Mouse (Mus musculus): ENCODE data around the gene Fignl2. TPM values are rescaled to one million over a fixed set of nuclear protein-coding genes. Genes with fewer than 3 reads are reported as not detected.

Fignl2 gene
- 0.03 and 0.06 TPM in 2 replicates for polyA plus RNA-seq (2012)

DNA sequence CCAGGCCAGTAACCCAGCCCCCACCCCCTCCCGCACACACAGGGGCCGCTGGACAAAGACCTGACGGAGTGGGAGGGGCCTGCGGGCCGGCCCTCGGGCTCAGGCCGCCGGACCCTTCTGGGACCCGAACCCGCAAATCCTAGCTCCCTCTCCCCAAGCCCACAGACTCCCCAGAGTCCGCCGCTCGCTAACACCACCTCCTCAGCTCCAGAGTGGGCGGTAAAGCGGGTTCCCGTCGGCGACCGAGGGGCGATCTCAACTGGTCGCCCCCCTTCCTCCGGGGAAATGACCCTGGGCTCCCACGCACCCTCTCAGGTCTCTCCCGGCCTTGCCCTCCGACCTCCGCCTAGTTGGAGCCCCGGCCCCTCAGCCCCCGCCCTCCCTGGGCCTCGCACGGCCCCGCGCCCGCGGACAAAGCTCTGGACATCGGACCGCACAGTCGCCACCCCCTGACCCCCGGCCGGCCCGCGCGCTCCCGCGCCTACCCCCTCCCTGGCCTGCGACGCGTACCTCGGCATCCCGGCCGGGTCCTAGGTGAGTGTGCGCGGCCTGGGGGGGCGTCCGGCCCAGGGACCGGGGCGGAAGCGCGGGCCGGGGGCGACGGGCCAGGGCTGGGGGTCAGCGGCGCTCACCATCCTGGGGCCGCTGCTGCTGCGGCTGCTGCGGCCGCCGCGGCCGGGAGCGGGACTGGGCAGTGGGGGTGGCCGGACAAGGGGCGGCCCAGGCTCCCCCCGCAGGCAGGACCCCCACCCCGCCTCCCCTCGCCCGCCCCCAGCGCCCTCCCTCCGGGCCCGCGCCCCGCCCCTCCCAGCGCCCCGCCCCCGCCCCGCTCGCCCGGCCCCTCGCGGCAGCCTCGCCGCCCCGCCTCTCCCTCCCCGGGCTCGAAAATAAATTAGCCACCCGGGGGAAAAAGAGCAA, at the start of gene Fignl2:
Gene Fignl2, minus strand, starts transcription at position 755 of the 918 bp plus-strand sequence.

DNA sequence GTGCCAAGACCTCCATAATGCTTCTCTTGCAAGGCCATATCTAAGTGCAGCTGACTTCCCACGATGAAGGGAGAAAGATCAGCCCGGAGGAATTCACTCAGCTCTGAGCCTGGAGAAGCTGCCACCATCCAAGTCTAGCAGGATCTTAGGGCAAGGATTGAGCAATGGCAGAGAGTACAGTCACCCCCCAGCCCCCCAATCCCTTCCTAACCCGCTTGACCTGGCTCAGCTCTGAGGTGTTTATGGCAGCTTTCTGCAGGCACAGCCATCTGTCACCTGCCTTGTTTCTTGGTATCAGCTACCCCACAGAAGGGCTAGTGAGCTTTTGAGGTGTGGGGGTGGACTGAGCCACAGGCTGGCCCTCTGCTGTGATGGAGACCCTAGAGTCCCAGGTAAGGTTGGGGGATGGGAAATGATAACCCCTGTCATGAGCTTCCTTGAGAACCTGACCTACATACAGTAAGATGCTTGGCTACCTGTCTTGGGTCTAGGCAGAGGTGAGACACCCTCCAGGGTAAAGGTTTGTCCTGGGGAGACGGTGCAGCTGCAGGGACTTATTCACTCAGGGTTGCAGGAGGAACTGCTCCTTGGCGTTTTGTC, 37.2 kb upstream of the Fignl2 start, which contains the start of gene Ankrd33:
Gene Ankrd33, plus strand, starts transcription at position 245 of the 600 bp plus-strand sequence.

DNA sequence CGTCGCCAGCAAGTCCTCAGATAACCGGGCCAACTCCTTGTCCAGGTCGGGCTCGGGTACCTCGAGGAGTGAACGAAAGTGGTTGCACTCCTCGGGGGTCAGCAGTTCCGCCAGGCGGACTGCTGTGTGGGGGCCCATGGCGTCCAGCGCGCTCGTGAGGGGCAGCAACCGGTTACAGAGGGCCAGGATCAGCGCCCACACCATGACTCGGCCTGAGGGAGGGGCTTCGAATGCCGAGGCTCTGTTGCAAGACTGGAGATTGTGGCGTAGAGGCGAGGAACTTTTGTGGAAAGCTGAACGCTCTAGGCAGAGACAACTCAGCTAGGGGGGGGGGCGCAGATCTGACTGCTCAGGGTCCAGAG, 31.2 kb downstream of the Fignl2 start, which contains the start of gene Gm47841:
Gene Gm47841, minus strand, starts transcription at position 204 of the 362 bp plus-strand sequence.

Other genes starting within 250 kb of the Fignl2 start
- gene Scn8a, start 208.7 kb downstream of the Fignl2 start, polyA plus RNA-seq (2012), result not detected in 2 replicates
- gene Gm47841, start 31.2 kb downstream of the Fignl2 start, polyA plus RNA-seq (2012), result not detected in 2 replicates
- gene Ankrd33, start 37.2 kb upstream of the Fignl2 start, polyA plus RNA-seq (2012), result not detected in 2 replicates
- 2.0 and 6.2 TPM in 2 replicates for gene Acvrl1, start 50.0 kb upstream of the Fignl2 start, polyA plus RNA-seq (2012)
- gene Acvr1b, start 95.5 kb upstream of the Fignl2 start, polyA plus RNA-seq (2012), result 6.0 and 6.1 TPM in 2 replicates
- 24.5 and 33.4 TPM in 2 replicates for gene Grasp, start 145.6 kb upstream of the Fignl2 start, polyA plus RNA-seq (2012)
- 218 and 261 TPM in 2 replicates for gene Nr4a1, start 175.7 kb upstream of the Fignl2 start, polyA plus RNA-seq (2012)
- 68.8 and 70.0 TPM in 2 replicates for gene Atg101, start 205.7 kb upstream of the Fignl2 start, polyA plus RNA-seq (2012)
- gene 6030408B16Rik, start 214.6 kb upstream of the Fignl2 start, polyA plus RNA-seq (2012), result 0.05 and 0.25 TPM in 2 replicates